Mouse (Mus musculus): Measurements from ENCODE around the gene Chm. TPM values are rescaled to one million over a fixed set of nuclear protein-coding genes. Genes with fewer than 3 reads are reported as not detected.
A peak's percentile ranks its signal among the peaks of the same experiment; 100 is the strongest.

Gene Chm
- polyA plus RNA-seq, 1 experiment from 2014 or later, result 4.0 TPM

- Histone ChIP-seq H3K4me3 (ENCODE audit: low read depth, low read length) (no peak overlapping the region), H3K36me3 (ENCODE audit: control insufficient read depth, insufficient read depth) (no peaks in the 10 kb centered on the region), H3K4me1 (ENCODE audit: control insufficient read depth, low read depth, low read length) (no peaks in the 10 kb centered on the region), H3K9me3 (replicated peaks; ENCODE audit: control insufficient read depth, low read length) (no peaks in the 10 kb centered on the region), H3K27ac (ENCODE audit: low read length) (no peak overlapping the region), H3K9ac (ENCODE audit: low read depth, low read length) (no peak overlapping the region), H3K4me2 (ENCODE audit: low read depth, low read length) (no peak overlapping the region), H3K27me3 (ENCODE audit: control insufficient read depth, insufficient read depth, low read depth, low read length) (no peaks in the 10 kb centered on the region)
- WGBS (ENCODE audit: insufficient replicate concordance), result 67% methylated on average over 4 of the region's 4 CpGs
- no peak for ATAC-seq (ENCODE audit: low read depth)
These were observed 110.5 kb downstream of the Chm start for GRCm38 (mm10) chrX:113074823-113075222.

- Histone ChIP-seq H3K27ac (ENCODE audit: low read length) (no peak overlapping the region), H3K36me3 (ENCODE audit: control insufficient read depth, insufficient read depth) (no peaks in the 10 kb centered on the region), H3K4me2 (ENCODE audit: low read depth, low read length) (no peak overlapping the region), H3K9me3 (replicated peaks; ENCODE audit: control insufficient read depth, low read length) (no peaks in the 10 kb centered on the region), H3K4me1 (ENCODE audit: control insufficient read depth, low read depth, low read length) (no peaks in the 10 kb centered on the region), H3K27me3 (ENCODE audit: control insufficient read depth, insufficient read depth, low read depth, low read length) (no peaks in the 10 kb centered on the region), H3K4me3 (ENCODE audit: low read depth, low read length) (no peak overlapping the region), H3K9ac (ENCODE audit: low read depth, low read length) (no peak overlapping the region)
- no peak for ATAC-seq (ENCODE audit: low read depth)
- 46% methylated on average over 3 of the region's 3 CpGs for WGBS (ENCODE audit: insufficient replicate concordance)
These were observed 181.7 kb downstream of the Chm start for GRCm38 (mm10) chrX:113003621-113004020.

GRCm38 (mm10) chrX:113002192-113002591, 183.1 kb downstream of the Chm start:
- Histone ChIP-seq H3K4me2 (ENCODE audit: low read depth, low read length) (no peak overlapping the region), H3K27me3 (ENCODE audit: control insufficient read depth, insufficient read depth, low read depth, low read length) (no peaks in the 10 kb centered on the region), H3K9me3 (replicated peaks; ENCODE audit: control insufficient read depth, low read length) (no peaks in the 10 kb centered on the region), H3K9ac (ENCODE audit: low read depth, low read length) (no peak overlapping the region), H3K4me1 (ENCODE audit: control insufficient read depth, low read depth, low read length) (no peaks in the 10 kb centered on the region), H3K4me3 (ENCODE audit: low read depth, low read length) (no peak overlapping the region), H3K36me3 (ENCODE audit: control insufficient read depth, insufficient read depth) (no peaks in the 10 kb centered on the region), H3K27ac (ENCODE audit: low read length) (no peak overlapping the region)
- WGBS (ENCODE audit: insufficient replicate concordance), result 46% methylated on average over 3 of the region's 3 CpGs
- ATAC-seq (ENCODE audit: low read depth), result no peak

MicroRNAs within 50 kb of the gene (microRNA counts, 519-probe panel; counts per million panel counts)
- 1,977 counts per million, percentile 26 among the panel's probes with 10 or more counts for microRNA mmu-miR-361

Small RNA genes within 50 kb of the gene (microRNA-seq; reads per million reads assigned to microRNA genes)
- 2,431 reads per million, percentile 84 among the genes with 10 or more reads in this experiment for gene Mir361

Other genes with a start within 250 kb of the Chm start
- gene Dach2, start 112.0 kb upstream of the Chm start, polyA plus RNA-seq (2015; fragmentation: Nextera tagmentation; extraction: Ambion mirVana), result 0.18 and 0.19 TPM in 2 replicates